Mouse (Mus musculus) common myeloid progenitor, adult 5-6 weeks (primary cell): ENCODE measurements at regions not wholly inside any gene's neighbourhood (a gene's known extent, or its start where the extent isn't known, plus 50 kb on each side); places are given as distances from the start of the nearest gene placed in this dataset.
"Not testable (repeated sequence)": the region's sequence is repeated elsewhere in the genome, so short reads cannot be mapped to it uniquely, and the experiment has no call there.

Source experiments
- ATAC-seq: replicated peaks from 2 replicates; pipeline ENCODE4 v1.8.0; 2016; ENCODE audit warnings: low read depth, mild to moderate bottlenecking, moderate TSS enrichment, inconsistent platforms; ENCODE audit not compliant: poor library complexity, severe bottlenecking

- ATAC-seq, result not testable (repeated sequence)
Observed at GRCm38 (mm10) chr12:115861759-115862158, 185.8 kb upstream of the Zfp386 start.

- ATAC-seq, result peak; percentile 63; the same call in 1 of the 2 replicates
Observed at GRCm38 (mm10) chr12:115865059-115865756, 182.3 kb upstream of the Zfp386 start.

GRCm38 (mm10) chr12:115868631-115869030, 178.9 kb upstream of the Zfp386 start:
- ATAC-seq, result not testable (repeated sequence)

- peak; percentile 100 for ATAC-seq
Observed at GRCm38 (mm10) chr12:115872451-115872850, 175.1 kb upstream of the Zfp386 start.

- ATAC-seq, result not testable (repeated sequence)
Observed at GRCm38 (mm10) chr12:115873976-115874375, 173.5 kb upstream of the Zfp386 start.

- ATAC-seq, result peak; percentile 65
Observed at GRCm38 (mm10) chr12:115883719-115884118, 163.8 kb upstream of the Zfp386 start.

GRCm38 (mm10) chr12:115887976-115888375, 159.5 kb upstream of the Zfp386 start:
- ATAC-seq, result no peak

GRCm38 (mm10) chr12:115892656-115893055, 154.9 kb upstream of the Zfp386 start:
- not testable (repeated sequence) for ATAC-seq

GRCm38 (mm10) chr12:115912226-115912625, 135.3 kb upstream of the Zfp386 start:
- peak; percentile 36; the same call in 1 of the 2 replicates for ATAC-seq

- peak; percentile 93 for ATAC-seq
Observed at GRCm38 (mm10) chr12:115915420-115915819, 132.1 kb upstream of the Zfp386 start.

GRCm38 (mm10) chr12:115920119-115920518, 127.4 kb upstream of the Zfp386 start:
- ATAC-seq, result not testable (repeated sequence)

GRCm38 (mm10) chr12:115923999-115924398, 123.5 kb upstream of the Zfp386 start:
- ATAC-seq, result peak; percentile 99

GRCm38 (mm10) chr12:115925542-115925941, 122.0 kb upstream of the Zfp386 start:
- not testable (repeated sequence) for ATAC-seq

GRCm38 (mm10) chr12:115952325-115952724, 95.2 kb upstream of the Zfp386 start:
- ATAC-seq, result peak; percentile 45; the same call in 1 of the 2 replicates

GRCm38 (mm10) chr12:115955477-115956177, 91.9 kb upstream of the Zfp386 start:
- peak; percentile 93 for ATAC-seq

- ATAC-seq, result not testable (repeated sequence)
Observed at GRCm38 (mm10) chr12:115963701-115964100, 83.8 kb upstream of the Zfp386 start.

- ATAC-seq, result peak; percentile 100
Observed at GRCm38 (mm10) chr12:115967522-115967921, 80.0 kb upstream of the Zfp386 start.
